Mouse (Mus musculus): Measurements from ENCODE around the gene Endod1.

The Endod1 gene

GRCm38 (mm10) chr9:14307341-14307740, 74.0 kb downstream of the Endod1 start:
- no peak for DNase-seq

GRCm38 (mm10) chr9:14304262-14304968, 76.9 kb downstream of the Endod1 start:
- no peak for DNase-seq
